Mouse (Mus musculus): ENCODE results near the gene Ccdc83.

DNA sequence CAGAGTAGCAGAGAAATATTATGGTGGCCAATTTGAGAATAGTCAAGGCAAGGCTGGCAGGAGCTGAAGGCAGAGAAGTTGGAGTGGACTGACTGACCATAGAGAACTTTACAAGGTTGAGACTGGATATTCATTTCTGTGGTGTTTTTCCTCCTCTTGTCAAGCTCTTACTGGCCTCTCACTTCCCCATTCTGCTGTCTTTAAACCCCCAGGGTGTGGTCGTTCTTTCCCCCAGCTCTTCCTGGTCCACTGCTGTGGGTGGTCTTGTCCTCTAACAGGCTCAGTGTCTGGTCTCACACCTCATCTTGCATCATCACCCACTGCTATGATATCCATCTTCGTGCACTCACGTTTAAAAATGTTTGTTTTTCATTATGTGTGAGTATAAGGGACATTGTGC, 47.8 kb upstream of the Ccdc83 start:
- TF ChIP-seq CTCF (IDR thresholded peaks at IDR 0.05; ENCODE audit: insufficient read depth, low read depth, low read length) (no peak), POLR2A (IDR thresholded peaks at IDR 0.05; ENCODE audit: insufficient read depth, low read depth, low read length) (no peak)

Measured in olfactory bulb, adult 2 months (tissue).